In genomic region chr4:108781596-108781995, GRCm38 (mm10) we compare ENCODE assay signal across 8 mouse cellular contexts. TPM values are rescaled to one million over a fixed set of nuclear protein-coding genes. Genes with fewer than 3 reads are reported as not detected.
DNase-seq lines count a peak whose midpoint lies in the region; ATAC-seq and TF ChIP-seq lines count a peak whose summit lies in the region.

No protein-coding gene starts in this region.

- no peak for ATAC-seq in lung, postnatal 0 days
- no peak for ATAC-seq in intestine, embryonic 14.5 days (replicated peaks; ENCODE audit: low FRiP score, low TSS enrichment, low read depth)
- ATAC-seq in megakaryocyte-erythroid progenitor cell, adult 5-6 weeks (replicated peaks; ENCODE audit: low FRiP score, low TSS enrichment, poor library complexity, severe bottlenecking) = no peak

- no peak for TF ChIP-seq CTCF in lung, postnatal 0 days (IDR thresholded peaks at IDR 0.05)

- no peaks in the 10 kb centered on the region; the same call in 1 of the 2 replicates for H3K4me1 ChIP-seq in lung, postnatal 0 days (ENCODE audit: insufficient read depth, low read depth, low read length)
- 0 out of 2 replicates have a peak, but pooled peaks cover 2% of the 10 kb centered on the region for H3K4me1 ChIP-seq in intestine, embryonic 14.5 days (replicated peaks; ENCODE audit: control insufficient read depth, insufficient read depth, low read length)

- H3K4me3 ChIP-seq in lung, postnatal 0 days (ENCODE audit: low read depth, low read length) = peak overlapping the region; percentile 94; the same call in 1 of the 2 replicates
- 0 out of 2 replicates have a peak overlapping the region, but pooled peaks have one; percentile 54 for H3K4me3 ChIP-seq in intestine, embryonic 14.5 days (ENCODE audit: low read depth, low read length)

- no peak for TF ChIP-seq EP300 in lung, postnatal 0 days (IDR thresholded peaks at IDR 0.05)

- peak; percentile 4 for DNase-seq in embryo, embryonic 9.5 days (ENCODE audit: extremely low spot score)
- no peak for DNase-seq in embryo, embryonic 11 days
- DNase-seq in lung, postnatal 0 days (ENCODE audit: low spot score) = peak; percentile 27
- DNase-seq in lung, postnatal 36 days = no peak
- no peak for DNase-seq in intestine, embryonic 14.5 days (ENCODE audit: low spot score)
- peak; percentile 84 for DNase-seq in skeletal muscle tissue, adult 2 months (ENCODE audit: low read depth, low spot score)
- DNase-seq in ovary, postnatal 10 days (ENCODE audit: low spot score) = no peak

- 0 out of 2 replicates have a peak overlapping the region, but pooled peaks have one; percentile 97 for H3K27ac ChIP-seq in lung, postnatal 0 days (ENCODE audit: low read length)
- no peak overlapping the region for H3K27ac ChIP-seq in intestine, embryonic 14.5 days (ENCODE audit: low read depth)

- WGBS in lung, postnatal 0 days = 35% methylated on average over 3 of the region's 3 CpGs
- 72% methylated on average over 3 of the region's 3 CpGs for WGBS in intestine, embryonic 14.5 days

- no peaks in the 10 kb centered on the region for H3K36me3 ChIP-seq in lung, postnatal 0 days (ENCODE audit: insufficient read depth, low read length)
- H3K36me3 ChIP-seq in intestine, embryonic 14.5 days (ENCODE audit: control insufficient read depth, insufficient read depth, low read length) = no peaks in the 10 kb centered on the region

- no peaks in the 10 kb centered on the region for H3K9me3 ChIP-seq in lung, postnatal 0 days (ENCODE audit: low read length)
- no peaks in the 10 kb centered on the region for H3K9me3 ChIP-seq in intestine, embryonic 14.5 days (ENCODE audit: control insufficient read depth, low read length)

- no peak overlapping the region for H3K9ac ChIP-seq in lung, postnatal 0 days (replicated peaks; ENCODE audit: low read depth)
- no peak overlapping the region for H3K9ac ChIP-seq in intestine, embryonic 14.5 days (ENCODE audit: low read length)

- no peak overlapping the region for H3K4me2 ChIP-seq in lung, postnatal 0 days (replicated peaks; ENCODE audit: low read depth, low read length)
- peak overlapping the region; percentile 70; the same call in 1 of the 2 replicates for H3K4me2 ChIP-seq in intestine, embryonic 14.5 days (ENCODE audit: low read length)

- H3K27me3 ChIP-seq in lung, postnatal 0 days (replicated peaks; ENCODE audit: insufficient read depth, low read length) = no peaks in the 10 kb centered on the region
- no peaks in the 10 kb centered on the region for H3K27me3 ChIP-seq in intestine, embryonic 14.5 days (replicated peaks; ENCODE audit: control insufficient read depth, insufficient read depth, low read length)

RNA-seq across cellular contexts. Expression of gene Zfyve9, which starts 1.0 kb away (rescaled TPM):
- polyA plus RNA-seq in lung, postnatal 0 days (2015; fragmentation: Nextera tagmentation; extraction: Ambion mirVana) = 4.0 and 4.7 TPM in 2 replicates
- polyA plus RNA-seq in intestine, embryonic 14.5 days (2014; fragmentation: Nextera tagmentation; extraction: Ambion mirVana) = 4.5 and 4.9 TPM in 2 replicates
- total RNA-seq in megakaryocyte-erythroid progenitor cell, adult 5-6 weeks (2014; fragmentation: Nextera tagmentation) = not detected in 2 replicates
- total RNA-seq in megakaryocyte-erythroid progenitor cell, adult 5-6 weeks (2017) = not detected in 2 replicates

RNA-seq across cellular contexts. Expression of gene Btf3l4, which starts 51.8 kb away (rescaled TPM):
- polyA plus RNA-seq in lung, postnatal 0 days (2015; fragmentation: Nextera tagmentation; extraction: Ambion mirVana) = 106 and 111 TPM in 2 replicates
- 169 and 171 TPM in 2 replicates for polyA plus RNA-seq in intestine, embryonic 14.5 days (2014; fragmentation: Nextera tagmentation; extraction: Ambion mirVana)
- total RNA-seq in megakaryocyte-erythroid progenitor cell, adult 5-6 weeks (2014; fragmentation: Nextera tagmentation) = 55.3 and 67.7 TPM in 2 replicates
- total RNA-seq in megakaryocyte-erythroid progenitor cell, adult 5-6 weeks (2017) = 61.7 and 80.3 TPM in 2 replicates

RNA-seq across cellular contexts. Expression of gene Txndc12, which starts 52.8 kb away (rescaled TPM):
- polyA plus RNA-seq in lung, postnatal 0 days (2015; fragmentation: Nextera tagmentation; extraction: Ambion mirVana) = 93.1 and 97.5 TPM in 2 replicates
- 108 and 117 TPM in 2 replicates for polyA plus RNA-seq in intestine, embryonic 14.5 days (2014; fragmentation: Nextera tagmentation; extraction: Ambion mirVana)
- total RNA-seq in megakaryocyte-erythroid progenitor cell, adult 5-6 weeks (2014; fragmentation: Nextera tagmentation) = 19.7 and 20.8 TPM in 2 replicates
- total RNA-seq in megakaryocyte-erythroid progenitor cell, adult 5-6 weeks (2017) = 18.3 and 56.6 TPM in 2 replicates

Comparison
In these comparisons a context has a peak if more than half of its experiments do, and no peak if none do; other contexts are left out.
1. DNase-seq: peak in embryo, embryonic 9.5 days (single experiment), lung, postnatal 0 days (single experiment) and skeletal muscle tissue, adult 2 months (single experiment); none in embryo, embryonic 11 days (single experiment), lung, postnatal 36 days (single experiment), intestine, embryonic 14.5 days (single experiment) and ovary, postnatal 10 days (single experiment).